Mouse (Mus musculus): ENCODE measurements around the gene Rft1. TPM values are rescaled to one million over a fixed set of nuclear protein-coding genes. Genes with fewer than 3 reads are reported as not detected.

Rft1 gene
- polyA plus RNA-seq, 1 experiment from 2014 or later = 6.7 TPM

- no peak overlapping the region for H3K4me2 ChIP-seq (ENCODE audit: low read length)
- no peak overlapping the region for H3K27ac ChIP-seq (ENCODE audit: low read depth, low read length)
- no peaks in the 10 kb centered on the region for H3K36me3 ChIP-seq (ENCODE audit: control insufficient read depth, insufficient read depth, low read length)
- DNase-seq (ENCODE audit: low spot score) (no peak), ATAC-seq (no peak)
- H3K9me3 ChIP-seq (replicated peaks; ENCODE audit: control insufficient read depth, low read length) = no peaks in the 10 kb centered on the region
- H3K4me1 ChIP-seq (ENCODE audit: control insufficient read depth, insufficient read depth, low read length) = no peaks in the 10 kb centered on the region
- WGBS = 84% methylated on average over 9 of the region's 9 CpGs
- no peak overlapping the region for H3K4me3 ChIP-seq (ENCODE audit: low read depth, low read length)
- no peak overlapping the region for H3K9ac ChIP-seq (ENCODE audit: low read length)
- H3K27me3 ChIP-seq (replicated peaks; ENCODE audit: control insufficient read depth, insufficient read depth, low read length) = no peaks in the 10 kb centered on the region
These were observed 17.7 kb upstream of the Rft1 start for GRCm38 (mm10) chr14:30636499-30636898.

GRCm38 (mm10) chr14:30637087-30637486 lies 17.1 kb upstream of the Rft1 start:
- no peaks in the 10 kb centered on the region for H3K9me3 ChIP-seq (replicated peaks; ENCODE audit: control insufficient read depth, low read length)
- 59% methylated on average over 2 of the region's 2 CpGs for WGBS
- H3K4me2 ChIP-seq (ENCODE audit: low read length) = no peak overlapping the region
- no peak overlapping the region for H3K27ac ChIP-seq (ENCODE audit: low read depth, low read length)
- no peak overlapping the region for H3K4me3 ChIP-seq (ENCODE audit: low read depth, low read length)
- no peaks in the 10 kb centered on the region for H3K27me3 ChIP-seq (replicated peaks; ENCODE audit: control insufficient read depth, insufficient read depth, low read length)
- no peak overlapping the region for H3K9ac ChIP-seq (ENCODE audit: low read length)
- no peaks in the 10 kb centered on the region for H3K4me1 ChIP-seq (ENCODE audit: control insufficient read depth, insufficient read depth, low read length)
- ATAC-seq (no peak), DNase-seq (ENCODE audit: low spot score) (no peak)
- H3K36me3 ChIP-seq (ENCODE audit: control insufficient read depth, insufficient read depth, low read length) = no peaks in the 10 kb centered on the region

GRCm38 (mm10) chr14:30638009-30638408 lies 16.2 kb upstream of the Rft1 start:
- WGBS = 91% methylated on average over 4 of the region's 4 CpGs

GRCm38 (mm10) chr14:30638686-30639085 lies 15.5 kb upstream of the Rft1 start:
- Histone ChIP-seq H3K27me3 (replicated peaks; ENCODE audit: control insufficient read depth, insufficient read depth, low read length) (no peaks in the 10 kb centered on the region), H3K27ac (ENCODE audit: low read depth, low read length) (no peak overlapping the region), H3K9me3 (replicated peaks; ENCODE audit: control insufficient read depth, low read length) (no peaks in the 10 kb centered on the region), H3K4me3 (ENCODE audit: low read depth, low read length) (no peak overlapping the region), H3K9ac (ENCODE audit: low read length) (no peak overlapping the region), H3K36me3 (ENCODE audit: control insufficient read depth, insufficient read depth, low read length) (no peaks in the 10 kb centered on the region), H3K4me1 (ENCODE audit: control insufficient read depth, insufficient read depth, low read length) (no peaks in the 10 kb centered on the region), H3K4me2 (ENCODE audit: low read length) (no peak overlapping the region)
- ATAC-seq (no peak), DNase-seq (ENCODE audit: low spot score) (no peak)
- WGBS = 86% methylated on average over 4 of the region's 4 CpGs

More at GRCm38 (mm10) chr14:30638009-30638408, 16.2 kb upstream of the Rft1 start:
- Histone ChIP-seq H3K4me1 (ENCODE audit: control insufficient read depth, insufficient read depth, low read length) (no peaks in the 10 kb centered on the region), H3K27me3 (replicated peaks; ENCODE audit: control insufficient read depth, insufficient read depth, low read length) (no peaks in the 10 kb centered on the region), H3K9ac (ENCODE audit: low read length) (no peak overlapping the region), H3K4me3 (ENCODE audit: low read depth, low read length) (no peak overlapping the region), H3K36me3 (ENCODE audit: control insufficient read depth, insufficient read depth, low read length) (no peaks in the 10 kb centered on the region), H3K27ac (ENCODE audit: low read depth, low read length) (no peak overlapping the region), H3K4me2 (ENCODE audit: low read length) (no peak overlapping the region), H3K9me3 (replicated peaks; ENCODE audit: control insufficient read depth, low read length) (no peaks in the 10 kb centered on the region)
- ATAC-seq (no peak), DNase-seq (ENCODE audit: low spot score) (no peak)

GRCm38 (mm10) chr14:30641748-30642147 lies 12.4 kb upstream of the Rft1 start:
- no peak overlapping the region for H3K4me3 ChIP-seq (ENCODE audit: low read depth, low read length)
- no peaks in the 10 kb centered on the region for H3K27me3 ChIP-seq (replicated peaks; ENCODE audit: control insufficient read depth, insufficient read depth, low read length)
- H3K36me3 ChIP-seq (ENCODE audit: control insufficient read depth, insufficient read depth, low read length) = no peaks in the 10 kb centered on the region
- WGBS = 74% methylated on average over 2 of the region's 2 CpGs
- H3K27ac ChIP-seq (ENCODE audit: low read depth, low read length) = no peak overlapping the region
- H3K4me2 ChIP-seq (ENCODE audit: low read length) = no peak overlapping the region
- no peaks in the 10 kb centered on the region for H3K4me1 ChIP-seq (ENCODE audit: control insufficient read depth, insufficient read depth, low read length)
- ATAC-seq (no peak), DNase-seq (ENCODE audit: low spot score) (no peak)
- H3K9me3 ChIP-seq (replicated peaks; ENCODE audit: control insufficient read depth, low read length) = no peaks in the 10 kb centered on the region
- H3K9ac ChIP-seq (ENCODE audit: low read length) = no peak overlapping the region

- no peaks in the 10 kb centered on the region for H3K36me3 ChIP-seq (ENCODE audit: control insufficient read depth, insufficient read depth, low read length)
- WGBS = 86% methylated on average over 2 of the region's 2 CpGs
- no peak for DNase-seq (ENCODE audit: low spot score)
- H3K27me3 ChIP-seq (replicated peaks; ENCODE audit: control insufficient read depth, insufficient read depth, low read length) = no peaks in the 10 kb centered on the region
- no peaks in the 10 kb centered on the region for H3K9me3 ChIP-seq (replicated peaks; ENCODE audit: control insufficient read depth, low read length)
- H3K9ac ChIP-seq (ENCODE audit: low read length) = no peak overlapping the region
- no peak overlapping the region for H3K27ac ChIP-seq (ENCODE audit: low read depth, low read length)
- H3K4me2 ChIP-seq (ENCODE audit: low read length) = no peak overlapping the region
- H3K4me3 ChIP-seq (ENCODE audit: low read depth, low read length) = no peak overlapping the region
- H3K4me1 ChIP-seq (ENCODE audit: control insufficient read depth, insufficient read depth, low read length) = no peaks in the 10 kb centered on the region
- ATAC-seq = no peak
These were observed 10.1 kb upstream of the Rft1 start for GRCm38 (mm10) chr14:30644026-30644425.

GRCm38 (mm10) chr14:30645066-30645465 lies 9.1 kb upstream of the Rft1 start:
- Histone ChIP-seq H3K4me1 (ENCODE audit: control insufficient read depth, insufficient read depth, low read length) (no peaks in the 10 kb centered on the region), H3K27me3 (replicated peaks; ENCODE audit: control insufficient read depth, insufficient read depth, low read length) (no peaks in the 10 kb centered on the region), H3K9ac (ENCODE audit: low read length) (no peak overlapping the region), H3K9me3 (replicated peaks; ENCODE audit: control insufficient read depth, low read length) (no peaks in the 10 kb centered on the region), H3K36me3 (ENCODE audit: control insufficient read depth, insufficient read depth, low read length) (no peaks in the 10 kb centered on the region), H3K4me3 (ENCODE audit: low read depth, low read length) (no peak overlapping the region), H3K27ac (ENCODE audit: low read depth, low read length) (no peak overlapping the region), H3K4me2 (ENCODE audit: low read length) (no peak overlapping the region)
- DNase-seq (ENCODE audit: low spot score) (no peak), ATAC-seq (no peak)
- 81% methylated on average over 8 of the region's 8 CpGs for WGBS

GRCm38 (mm10) chr14:30646486-30646885 lies 7.7 kb upstream of the Rft1 start:
- H3K27ac ChIP-seq (ENCODE audit: low read depth, low read length) = no peak overlapping the region
- H3K36me3 ChIP-seq (ENCODE audit: control insufficient read depth, insufficient read depth, low read length) = no peaks in the 10 kb centered on the region
- no peak overlapping the region for H3K4me2 ChIP-seq (ENCODE audit: low read length)
- ATAC-seq (no peak), DNase-seq (ENCODE audit: low spot score) (no peak)
- no peaks in the 10 kb centered on the region for H3K4me1 ChIP-seq (ENCODE audit: control insufficient read depth, insufficient read depth, low read length)
- no peak overlapping the region for H3K9ac ChIP-seq (ENCODE audit: low read length)
- H3K9me3 ChIP-seq (replicated peaks; ENCODE audit: control insufficient read depth, low read length) = no peaks in the 10 kb centered on the region
- WGBS = 67% methylated on average over 1 of the region's 1 CpGs
- no peaks in the 10 kb centered on the region for H3K27me3 ChIP-seq (replicated peaks; ENCODE audit: control insufficient read depth, insufficient read depth, low read length)
- H3K4me3 ChIP-seq (ENCODE audit: low read depth, low read length) = no peak overlapping the region

GRCm38 (mm10) chr14:30648478-30648877 lies 5.7 kb upstream of the Rft1 start:
- no peaks in the 10 kb centered on the region for H3K4me1 ChIP-seq (ENCODE audit: control insufficient read depth, insufficient read depth, low read length)
- H3K4me3 ChIP-seq (ENCODE audit: low read depth, low read length) = no peak overlapping the region
- no peak for DNase-seq (ENCODE audit: low spot score)
- H3K9ac ChIP-seq (ENCODE audit: low read length) = no peak overlapping the region
- no peaks in the 10 kb centered on the region for H3K9me3 ChIP-seq (replicated peaks; ENCODE audit: control insufficient read depth, low read length)
- WGBS = 61% methylated on average over 3 of the region's 3 CpGs
- no peak overlapping the region for H3K4me2 ChIP-seq (ENCODE audit: low read length)
- no peaks in the 10 kb centered on the region for H3K36me3 ChIP-seq (ENCODE audit: control insufficient read depth, insufficient read depth, low read length)
- no peak overlapping the region for H3K27ac ChIP-seq (ENCODE audit: low read depth, low read length)
- no peak for ATAC-seq
- H3K27me3 ChIP-seq (replicated peaks; ENCODE audit: control insufficient read depth, insufficient read depth, low read length) = no peaks in the 10 kb centered on the region
